Mouse (Mus musculus): Measurements from ENCODE around the gene Sptssa.

- TF ChIP-seq CTCF (IDR thresholded peaks at IDR 0.05; ENCODE audit: low read depth) = no peak
- TF ChIP-seq EP300 (IDR thresholded peaks at IDR 0.05; ENCODE audit: low read depth) = no peak
These were observed 908 bp downstream of the Sptssa start for GRCm38 (mm10) chr12:54655292-54656038.
